Mouse (Mus musculus) heart, postnatal 4 days (tissue): Measurements from ENCODE around the gene Fbrsl1. TPM values are rescaled to one million over a fixed set of nuclear protein-coding genes. Genes with fewer than 3 reads are reported as not detected.
"Not testable (repeated sequence)": the region's sequence is repeated elsewhere in the genome, so short reads cannot be mapped to it uniquely, and the experiment has no call there.

Experiments
- DNase-seq: peaks from one replicate; pipeline ENCODE4 v3.0.0; 2021
- total RNA-seq, 2 experiments: library from RNA; stranded (reverse); gene quantifications; 2 replicates each; pipeline ENCODE4 v1.2.3; 2021

The Fbrsl1 gene
- total RNA-seq, 2 experiments from 2014 or later, result 49.7 to 52.2 TPM

DNA sequence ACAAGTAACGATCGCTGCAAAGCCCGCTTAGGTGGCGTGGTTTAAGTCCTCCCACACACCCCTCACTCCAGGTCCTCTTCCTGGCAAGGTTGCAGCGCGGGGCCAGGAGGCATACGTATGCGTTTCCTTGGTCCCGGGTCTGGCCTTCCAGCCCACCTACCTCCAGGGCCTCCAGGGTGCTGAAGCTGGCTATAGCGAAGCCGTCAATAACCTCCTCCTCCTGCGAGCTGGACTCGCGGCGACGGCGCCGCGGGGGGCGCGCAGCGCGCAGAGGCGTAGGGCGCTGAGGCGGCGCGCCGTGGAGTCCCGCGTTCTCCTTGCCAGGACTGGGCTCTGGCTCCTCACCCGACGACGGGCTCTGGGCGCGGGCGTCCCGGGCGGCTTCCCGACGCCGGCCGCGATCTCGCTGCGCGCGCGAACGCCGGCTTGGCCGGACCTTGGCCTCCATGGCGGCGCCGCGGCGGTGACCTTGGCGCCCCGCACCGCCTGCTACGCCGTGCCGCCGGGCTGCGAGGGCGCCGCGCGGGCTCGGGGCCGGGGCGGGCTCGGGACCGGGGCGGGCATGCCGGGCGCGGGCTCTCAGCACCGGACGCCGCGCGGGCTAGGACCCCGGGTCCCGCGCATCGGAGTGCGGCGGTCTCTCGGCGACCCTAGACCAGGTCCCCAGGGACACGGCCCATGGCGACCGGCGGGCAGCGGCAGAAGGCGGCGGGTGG is 425 bp downstream of the Fbrsl1 start:
- peak; percentile 49 for DNase-seq

DNA sequence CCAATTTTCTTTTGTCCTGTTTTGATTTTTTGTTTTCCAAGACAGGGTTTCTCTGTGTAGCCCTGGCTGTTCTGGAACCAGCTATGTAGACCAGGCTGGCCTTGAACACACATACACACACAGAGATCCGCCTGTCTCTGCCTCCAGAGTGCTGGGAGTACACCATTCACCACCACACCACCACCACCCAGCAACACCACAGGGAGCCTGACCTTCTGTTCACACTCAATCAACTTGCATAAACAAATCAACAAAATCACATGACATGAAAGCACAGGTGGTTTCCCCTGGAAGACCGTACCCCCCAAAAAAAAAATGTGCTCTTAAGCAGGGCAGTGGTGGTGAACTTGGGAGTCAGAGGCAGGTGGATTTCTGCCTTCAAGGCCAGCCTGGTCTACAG is 3.8 kb downstream of the Fbrsl1 start:
- DNase-seq, result no peak

DNA sequence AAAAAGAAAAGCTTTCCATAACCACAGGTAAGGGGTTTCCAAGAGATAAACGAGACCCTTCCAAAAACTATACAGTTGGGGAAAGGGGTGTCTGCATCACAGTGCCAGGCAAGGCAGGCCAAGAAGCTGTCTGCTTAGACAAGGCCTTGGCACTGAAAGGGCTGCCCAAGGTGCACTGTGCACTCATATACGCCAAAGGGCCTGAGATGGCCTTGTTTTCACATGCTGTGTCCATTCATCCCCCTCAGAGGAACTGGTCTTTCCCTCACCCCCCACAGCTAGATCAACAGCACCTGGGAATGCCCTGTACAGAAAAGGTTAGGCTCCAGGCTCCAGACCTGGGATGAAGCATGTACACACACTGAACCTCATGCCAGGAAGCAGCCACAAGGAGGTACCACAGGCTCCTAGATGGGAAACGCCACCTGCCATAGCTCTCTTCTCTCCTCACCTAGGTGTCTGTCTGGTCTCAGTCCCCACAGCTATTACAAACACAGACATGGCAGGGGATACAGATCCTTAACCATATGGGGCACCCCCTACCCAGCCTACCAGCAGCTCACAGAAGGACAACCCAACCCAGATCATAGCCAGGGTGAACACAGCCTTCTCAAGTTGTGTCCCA is 5.2 kb downstream of the Fbrsl1 start:
- no peak for DNase-seq

DNA sequence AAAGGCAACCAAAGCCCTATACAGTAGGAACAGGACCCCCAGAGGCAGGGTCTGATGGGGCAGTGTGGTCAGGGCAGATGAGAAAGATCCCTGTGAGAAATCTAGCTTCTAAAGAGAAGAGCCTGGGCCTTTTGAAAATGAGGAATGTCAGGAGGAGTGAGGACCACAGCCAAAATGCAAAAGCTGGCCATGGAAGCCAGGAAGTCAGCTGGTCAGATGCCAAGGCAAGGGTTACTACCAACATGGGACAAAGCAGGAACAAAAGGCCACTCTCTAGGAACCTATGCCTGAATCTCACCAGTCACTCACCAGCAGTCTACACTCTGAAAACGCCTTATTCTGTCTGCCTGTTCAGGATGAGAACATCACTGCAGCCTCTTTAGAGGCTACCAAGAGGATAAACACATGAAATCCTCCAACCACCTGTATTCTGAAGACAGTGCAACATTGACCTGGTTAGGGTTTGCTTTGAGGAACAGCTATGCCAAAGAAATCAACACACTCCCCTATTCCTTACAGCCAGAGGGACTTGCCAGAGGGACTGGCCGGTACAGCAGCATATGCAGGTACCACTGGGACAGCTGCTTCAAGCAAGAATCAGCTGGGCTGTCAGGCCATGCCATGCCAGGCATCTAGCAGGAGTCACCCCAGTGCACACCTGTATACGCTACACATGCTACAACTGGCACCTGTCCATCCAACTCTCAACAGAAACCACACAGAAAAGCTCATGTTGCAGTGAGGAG is 8.6 kb downstream of the Fbrsl1 start:
- peak; percentile 64 for DNase-seq

DNA sequence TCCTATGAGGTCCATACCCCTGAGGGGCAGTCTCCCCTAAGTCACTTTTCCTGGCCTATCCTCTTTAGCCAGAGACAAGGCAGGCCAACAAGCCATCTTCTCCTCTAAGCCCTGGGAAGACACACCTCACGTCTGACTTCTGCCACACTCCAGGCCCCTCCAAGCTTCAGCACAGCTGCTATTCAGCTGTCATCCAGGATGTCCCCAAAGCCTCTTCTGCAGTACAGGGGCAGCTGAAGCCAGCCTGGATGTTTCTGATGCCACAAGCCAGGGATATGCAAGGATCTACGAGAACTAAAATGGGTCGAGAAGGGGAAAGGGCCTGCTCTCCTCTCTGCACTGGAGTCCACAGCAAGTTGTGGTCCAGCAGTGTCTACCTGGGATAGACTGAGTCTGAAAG is 9.7 kb downstream of the Fbrsl1 start:
- DNase-seq, result no peak

DNA sequence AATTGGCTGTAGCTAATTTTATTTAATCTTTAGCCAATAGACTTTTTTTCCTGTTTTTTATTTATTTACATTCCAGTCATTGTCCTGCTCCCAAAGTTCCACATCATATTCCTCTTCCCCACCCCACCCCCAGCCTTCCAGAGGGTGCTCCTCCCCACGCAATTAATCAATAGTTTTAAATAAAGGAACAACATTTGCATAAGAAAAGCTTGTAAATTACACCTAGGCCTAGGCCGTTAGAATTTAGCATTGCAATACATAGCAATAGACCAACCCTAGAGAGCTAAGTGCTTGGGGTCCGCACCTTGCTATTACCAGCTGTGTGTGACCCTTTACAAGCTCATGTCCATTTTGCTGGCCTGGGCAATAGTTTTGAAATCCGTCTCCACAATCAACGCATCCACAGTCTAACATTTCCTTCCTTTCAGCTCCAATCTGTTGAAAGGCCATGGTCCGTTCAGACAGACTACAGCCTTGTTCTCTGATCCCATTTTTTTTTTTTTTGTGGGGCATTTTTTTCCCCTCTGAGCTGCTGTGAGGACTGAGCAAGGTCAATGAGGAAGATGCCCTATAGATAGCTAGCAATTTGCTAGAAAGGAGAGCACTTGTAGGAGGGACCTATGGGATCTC is 10.6 kb downstream of the Fbrsl1 start:
- DNase-seq, result no peak

DNA sequence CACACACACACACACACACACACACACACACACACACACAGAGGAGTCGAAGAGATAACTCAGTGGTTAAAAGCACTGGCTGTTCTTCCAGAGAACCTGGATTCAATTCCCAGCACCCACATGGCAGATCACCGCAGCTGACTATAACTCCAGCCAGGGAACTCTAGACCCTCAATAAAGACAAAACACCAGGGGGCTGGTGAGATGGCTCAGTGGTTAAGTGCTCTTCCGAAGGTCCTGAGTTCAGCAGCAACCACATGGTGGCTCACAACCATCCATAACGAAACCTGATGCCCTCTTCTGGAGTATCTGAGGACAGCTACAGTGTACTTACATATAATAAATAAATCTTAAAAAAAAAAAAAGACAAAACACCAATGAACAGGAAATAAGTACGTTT is 12.1 kb downstream of the Fbrsl1 start:
- DNase-seq, result not testable (repeated sequence)

DNA sequence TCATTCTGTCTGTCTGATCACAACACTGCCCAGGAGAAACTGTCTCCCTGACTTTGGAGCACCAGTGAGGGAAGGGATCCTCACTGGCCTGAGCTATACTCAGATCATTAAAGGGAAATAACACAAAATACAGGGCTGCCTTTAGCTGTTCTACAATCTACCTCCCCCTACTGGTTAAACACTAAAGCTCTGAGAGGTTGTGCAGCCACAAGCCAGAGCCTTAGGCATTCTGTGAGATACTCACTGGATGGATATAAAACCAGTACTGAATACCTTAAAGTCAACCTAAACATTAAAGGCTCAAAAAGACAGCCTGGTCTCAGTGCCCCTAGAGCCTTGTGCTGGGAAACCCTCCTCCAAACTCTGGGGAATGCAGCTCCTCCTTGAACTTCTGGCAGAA is 13.5 kb downstream of the Fbrsl1 start:
- DNase-seq, result no peak

DNA sequence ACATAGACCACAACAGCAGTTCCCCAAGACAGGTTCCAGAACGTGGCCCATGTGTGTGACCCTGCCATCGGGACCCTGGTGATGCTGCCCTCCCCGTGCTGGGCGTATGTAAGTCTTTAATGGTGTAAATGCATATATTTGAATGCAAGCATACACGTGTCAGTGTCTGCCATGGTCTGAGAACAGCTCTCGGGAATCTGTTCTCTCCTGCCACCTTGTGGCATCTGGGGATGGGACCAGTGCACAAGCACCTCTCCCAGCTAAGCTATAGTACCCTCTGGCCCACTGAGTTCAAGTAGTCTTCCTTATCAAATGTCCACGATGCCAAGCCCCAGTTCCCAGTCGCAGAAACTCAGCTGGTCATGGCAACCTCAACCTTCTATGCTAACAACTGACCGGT is 19.3 kb downstream of the Fbrsl1 start:
- peak; percentile 72 for DNase-seq

DNA sequence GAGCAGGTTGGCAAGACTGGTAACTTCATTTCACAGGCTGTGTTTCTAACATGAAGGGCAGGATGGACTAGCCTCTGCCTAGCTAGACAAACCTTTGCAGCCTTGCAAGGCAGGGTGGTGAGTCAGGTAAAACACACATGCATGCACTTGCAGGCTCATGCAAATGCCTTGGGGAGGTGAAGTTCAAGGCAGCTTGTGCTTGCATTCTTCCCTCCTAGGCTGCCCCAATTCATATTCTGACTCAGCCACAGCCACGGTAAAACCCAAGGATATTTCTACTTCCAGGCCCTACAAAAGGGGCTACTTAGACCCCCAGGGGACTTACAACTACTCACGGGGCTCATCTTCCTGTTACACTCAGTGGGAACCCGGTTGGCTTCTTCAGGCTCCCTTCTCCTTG is 20.0 kb downstream of the Fbrsl1 start:
- DNase-seq, result no peak

DNA sequence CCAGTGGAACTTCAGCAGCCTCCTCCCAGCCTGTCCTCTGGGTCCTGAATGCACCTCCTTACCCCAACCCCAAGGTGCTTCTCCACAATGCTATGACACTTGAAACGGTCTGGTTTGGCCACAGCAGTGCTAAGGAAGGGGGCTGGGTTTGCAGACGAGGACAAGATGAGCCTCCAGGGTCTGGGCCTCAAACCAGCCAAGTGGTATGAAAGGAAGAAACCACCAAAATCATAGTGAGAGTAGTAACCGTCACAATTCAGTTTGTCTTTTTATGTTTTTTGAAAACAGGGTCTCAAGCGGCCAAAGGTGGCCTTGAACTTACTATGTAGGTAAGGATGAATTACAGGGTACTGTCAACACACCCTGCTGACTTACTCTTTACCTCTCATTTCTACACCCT is 23.1 kb downstream of the Fbrsl1 start:
- DNase-seq, result no peak

DNA sequence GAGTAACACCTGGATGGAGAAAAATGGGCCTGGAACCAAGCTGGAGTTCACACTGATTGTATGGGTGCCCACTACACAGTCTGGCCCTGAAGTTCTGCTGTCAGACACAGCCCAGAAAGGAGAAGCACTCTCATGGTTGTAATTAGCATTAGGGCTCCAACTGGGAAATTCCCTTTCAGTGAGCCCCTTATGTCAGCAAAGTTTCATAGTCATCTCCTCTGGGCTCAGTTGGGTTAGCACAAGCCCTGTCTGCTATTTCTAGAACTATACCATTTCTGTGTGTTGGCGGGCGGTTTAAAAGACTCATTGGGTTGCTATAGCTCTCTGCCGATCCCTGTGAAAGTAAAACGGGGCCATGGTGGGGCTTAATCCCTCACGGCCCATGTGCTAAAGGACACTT is 24.1 kb downstream of the Fbrsl1 start:
- no peak for DNase-seq

DNA sequence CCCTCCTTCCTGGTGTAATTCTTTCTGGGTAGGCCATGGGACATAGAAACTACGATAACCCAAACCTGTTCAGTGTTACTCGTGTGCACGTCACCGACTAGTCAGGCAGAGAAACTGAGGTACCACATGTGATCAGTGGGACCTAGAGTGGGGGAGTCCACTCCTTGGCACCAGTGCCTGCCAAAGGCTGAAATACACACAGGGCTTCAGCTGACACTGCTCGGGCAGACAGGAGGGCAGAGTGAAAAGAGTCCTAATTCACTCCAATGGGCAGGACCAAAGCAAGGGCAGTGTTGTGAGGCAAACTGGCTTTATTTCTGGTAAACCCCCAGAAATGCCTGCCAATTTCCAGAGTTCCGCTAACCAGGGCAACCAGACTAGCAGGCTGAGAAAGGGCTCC is 26.9 kb downstream of the Fbrsl1 start:
- DNase-seq, result no peak

DNA sequence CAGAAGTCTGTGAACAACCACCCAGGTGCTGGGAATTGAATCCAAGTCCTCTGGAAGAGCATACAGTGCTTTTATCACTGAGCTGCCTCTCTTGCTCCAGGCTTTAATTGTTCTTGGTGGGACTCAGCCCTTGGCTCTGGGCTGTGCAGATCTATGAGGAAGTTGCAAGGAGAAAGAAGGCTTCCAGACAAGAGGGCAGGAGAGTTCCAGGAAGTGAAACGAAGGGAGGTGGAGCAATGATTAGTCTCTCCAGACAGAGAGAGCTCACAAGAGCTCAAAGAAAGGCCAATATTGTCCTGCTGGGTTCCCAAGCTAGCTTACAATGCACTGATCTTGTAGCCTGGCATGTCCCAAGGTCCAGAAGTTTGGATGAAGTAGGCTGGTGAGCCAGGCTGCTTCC is 27.4 kb downstream of the Fbrsl1 start:
- no peak for DNase-seq

DNA sequence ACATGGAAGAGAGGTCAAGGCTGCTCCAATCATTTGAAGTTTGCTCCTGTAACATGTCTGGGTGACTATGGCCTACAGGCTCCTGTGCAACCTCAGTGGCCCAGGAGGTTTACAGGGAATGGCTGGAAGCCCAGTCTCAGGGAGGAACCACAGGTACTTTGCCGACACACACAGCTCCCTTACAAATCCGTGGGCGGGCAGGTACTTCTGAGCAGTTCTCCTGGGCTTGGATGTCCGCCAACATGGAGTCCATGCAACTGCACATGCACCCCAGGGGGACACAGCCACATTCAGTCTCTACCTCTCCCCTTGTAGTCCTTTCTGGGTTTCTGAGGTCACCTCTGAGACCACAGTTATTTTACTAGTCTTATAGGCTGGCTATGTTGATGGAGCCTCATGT is 28.1 kb downstream of the Fbrsl1 start:
- no peak for DNase-seq

DNA sequence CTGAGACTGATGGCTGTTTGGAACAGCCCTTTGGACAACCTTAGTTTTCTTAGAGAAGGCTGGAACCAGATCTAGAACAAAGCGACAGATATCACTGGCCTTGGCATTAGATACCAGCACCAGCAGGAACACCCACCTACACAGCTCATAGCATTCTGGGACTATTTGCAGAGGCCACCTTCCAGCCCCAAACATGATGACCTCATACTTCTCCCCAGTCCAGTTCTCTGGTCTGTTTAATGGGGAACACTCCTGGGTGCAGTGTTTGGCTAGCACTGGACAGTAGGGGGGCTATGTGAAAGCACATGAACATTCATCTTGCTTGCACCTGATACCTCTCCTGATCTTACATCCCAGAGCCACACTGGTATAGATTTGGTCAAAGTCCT is 29.8 kb downstream of the Fbrsl1 start:
- no peak for DNase-seq

DNA sequence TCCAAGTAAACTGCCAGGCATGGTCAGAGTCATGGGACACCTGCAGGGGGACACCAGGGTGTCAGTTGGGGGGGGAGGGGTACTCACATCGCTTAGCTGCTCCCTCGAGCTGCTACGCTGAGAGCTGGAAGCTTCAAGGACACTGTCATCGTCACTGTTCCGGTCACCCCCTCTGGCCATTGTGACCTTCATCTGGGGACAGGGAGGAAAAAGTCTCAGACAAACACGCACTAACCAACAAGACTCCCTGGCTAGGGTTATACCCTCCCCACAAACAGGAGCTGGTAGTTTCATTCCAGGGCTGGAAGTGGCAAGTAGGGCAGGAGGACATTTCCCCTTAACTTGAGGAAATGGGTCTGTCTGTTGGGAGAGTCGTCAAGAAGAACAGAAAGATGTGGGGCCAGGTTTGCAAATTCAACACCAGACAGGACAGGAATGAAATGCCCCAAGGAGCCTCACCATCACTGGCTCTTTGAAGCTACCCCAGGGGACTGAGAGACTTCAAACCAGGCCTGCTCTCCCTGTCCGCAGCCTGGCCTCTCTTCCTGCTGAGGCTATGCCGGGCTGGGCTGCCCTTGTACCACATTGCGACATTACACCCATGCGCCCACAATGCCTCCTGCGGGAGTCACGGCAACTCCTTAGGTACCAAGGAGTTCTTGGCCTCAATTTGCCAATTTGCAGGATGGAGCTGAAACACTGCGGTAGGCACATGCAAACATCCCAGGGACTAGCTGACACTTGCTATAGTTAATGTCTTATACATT is 30.4 kb downstream of the Fbrsl1 start:
- peak; percentile 21 for DNase-seq

DNA sequence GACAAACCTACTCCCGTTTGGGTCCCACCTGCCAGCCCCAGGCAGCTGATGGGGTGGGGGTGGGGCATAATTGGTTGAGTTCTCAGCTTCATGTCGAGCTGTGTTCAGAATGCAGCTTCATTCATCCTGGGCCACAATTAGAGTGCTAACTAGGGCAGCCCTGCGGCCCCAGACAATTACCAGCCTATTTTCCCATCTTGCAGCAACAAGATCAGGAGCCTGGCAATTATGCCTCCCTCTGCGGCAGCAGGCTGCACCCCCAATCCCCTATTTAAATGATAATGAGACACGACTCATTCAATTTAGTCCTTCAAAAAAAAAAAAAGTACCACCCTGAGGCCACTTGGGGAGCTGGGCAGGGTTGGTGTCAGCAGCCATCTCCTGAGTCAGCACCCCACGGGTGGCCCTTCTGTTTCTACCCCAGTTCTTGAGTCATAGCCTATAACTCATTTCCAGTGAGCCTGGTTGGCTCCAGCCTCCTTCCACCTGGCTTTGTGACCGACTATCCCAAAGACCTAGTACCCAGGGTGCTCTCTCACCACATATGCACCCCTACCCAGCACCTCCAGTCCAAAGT is 31.4 kb downstream of the Fbrsl1 start:
- no peak for DNase-seq

DNA sequence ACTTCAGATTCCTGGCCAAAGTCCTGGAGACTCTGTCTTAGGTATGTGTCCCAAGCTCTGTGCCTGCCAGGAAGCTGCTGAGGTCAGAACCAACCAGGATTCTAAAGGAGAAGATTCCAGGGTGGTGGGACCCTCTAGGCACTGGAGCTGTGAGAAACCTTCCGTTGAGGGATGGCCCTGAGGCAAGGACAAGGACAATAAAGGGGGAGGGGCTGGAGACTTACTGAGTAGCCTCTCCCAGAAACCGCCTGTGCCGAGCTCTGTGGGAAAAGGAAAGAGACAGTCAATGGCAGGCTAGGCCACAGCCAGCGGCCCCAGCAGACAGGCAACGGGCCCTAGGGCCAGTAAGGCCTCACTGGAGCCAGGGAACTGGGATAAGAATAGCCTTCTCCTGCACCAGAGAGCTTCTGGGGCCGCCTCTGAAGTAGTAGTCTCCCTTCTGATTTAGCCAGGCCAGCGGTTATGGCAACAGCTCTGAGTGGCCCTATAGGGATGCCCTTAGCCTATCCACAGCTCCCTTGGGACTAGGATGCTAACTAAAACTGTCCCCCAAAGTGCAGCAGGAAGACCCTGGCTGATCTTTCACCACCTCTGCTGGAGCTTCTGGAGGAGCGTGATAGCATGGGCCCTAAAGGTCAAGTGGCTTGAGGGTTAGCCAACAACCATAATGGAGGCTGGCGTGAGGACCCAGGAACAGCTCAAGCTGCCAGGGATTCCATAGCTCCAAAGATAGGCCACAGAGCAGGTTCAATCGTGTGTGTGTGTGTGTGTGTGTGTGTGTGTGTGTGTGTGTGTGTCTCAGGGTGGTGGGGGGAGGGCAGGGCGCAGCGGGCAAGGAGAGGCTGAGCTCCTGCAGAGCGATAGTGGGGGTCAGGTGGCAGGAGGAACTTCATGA is 32.2 kb downstream of the Fbrsl1 start:
- no peak for DNase-seq

DNA sequence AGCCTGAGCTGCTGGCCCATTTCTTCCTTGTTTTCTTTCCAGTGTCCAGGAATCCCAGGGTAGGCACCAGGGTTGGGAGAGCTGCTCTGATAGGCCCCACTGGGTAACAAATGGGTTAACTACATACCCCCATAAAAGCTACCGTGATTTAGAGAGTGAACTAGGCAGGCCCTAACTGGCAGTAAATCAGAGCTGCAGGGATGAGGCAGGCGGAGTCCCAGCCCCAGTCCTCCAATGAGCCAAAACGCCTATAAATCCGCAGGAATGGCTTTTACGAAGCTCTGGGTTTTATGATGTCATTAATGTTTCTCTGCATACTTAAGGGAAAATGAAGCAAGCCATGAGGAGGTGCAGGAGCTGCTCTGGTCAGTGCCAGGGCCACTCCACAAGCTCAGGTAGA is 33.3 kb downstream of the Fbrsl1 start:
- DNase-seq, result no peak

DNA sequence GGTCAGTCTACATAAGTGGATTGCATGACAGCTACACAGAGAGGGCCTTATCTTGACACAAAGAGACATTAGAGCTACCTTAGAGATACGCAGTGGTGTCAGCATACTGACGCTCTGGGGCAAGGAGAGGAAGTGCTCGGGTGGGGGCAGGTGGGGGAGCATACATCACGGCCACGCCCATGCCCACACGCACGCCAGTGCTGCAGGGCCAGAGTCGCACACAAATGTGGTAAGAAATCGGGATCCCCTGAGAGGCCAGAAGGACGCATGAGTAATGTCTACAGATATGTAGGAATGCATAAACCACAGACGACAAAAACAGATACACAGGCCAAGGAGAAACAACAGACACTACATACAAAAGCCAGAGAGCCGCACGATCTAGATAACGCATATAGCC is 35.3 kb downstream of the Fbrsl1 start:
- no peak for DNase-seq
